Mouse (Mus musculus) heart, postnatal 0 days (tissue): ENCODE measurements around the gene Pgm3.

ENCODE experiments used
- CTCF ChIP-seq: IDR thresholded peaks from 2 replicates; pipeline ENCODE4 v1.5.1; 2016; ENCODE audit warnings: antibody characterized with exemption, control low read depth, low read depth
- EP300 ChIP-seq: IDR thresholded peaks from 2 replicates; pipeline ENCODE4 v1.6.1; 2016; ENCODE audit warnings: antibody characterized with exemption, low read depth

DNA sequence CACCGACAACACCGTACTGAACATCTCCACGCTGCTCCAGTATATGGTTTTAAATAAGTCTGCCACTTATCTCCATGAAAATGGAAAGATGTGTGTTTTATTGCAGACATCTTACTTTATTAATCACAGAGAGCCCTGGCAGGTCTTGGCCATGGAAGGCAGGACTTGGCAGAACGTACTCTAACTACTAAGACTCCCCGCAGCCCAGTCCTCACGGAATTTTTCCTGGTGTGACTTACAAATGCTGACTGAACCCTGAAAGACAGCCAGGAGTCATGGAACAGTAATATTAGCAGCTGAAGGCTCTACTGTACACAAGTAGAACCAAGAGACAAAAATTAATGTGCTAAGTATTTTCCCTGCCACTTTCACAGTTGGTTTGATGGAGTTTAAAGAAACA is 34.1 kb upstream of the Pgm3 start:
- TF ChIP-seq CTCF (no peak), EP300 (no peak)
